Mouse (Mus musculus): ENCODE data around the gene Ccnl1.

- TF ChIP-seq EP300 (IDR thresholded peaks at IDR 0.05; ENCODE audit: insufficient read depth, low read depth, low read length) (no peak), POLR2A (IDR thresholded peaks at IDR 0.05; ENCODE audit: insufficient read depth, low read length) (no peak), CTCF (IDR thresholded peaks at IDR 0.05; ENCODE audit: low read depth, low read length) (no peak)
These were observed 4.4 kb upstream of the Ccnl1 start for GRCm38 (mm10) chr3:65962270-65962930.
